Mouse (Mus musculus): Measurements from ENCODE around the gene Diaph2.
"Not testable (repeated sequence)": the region's sequence is repeated elsewhere in the genome, so short reads cannot be mapped to it uniquely, and the experiment has no call there.

The Diaph2 gene

GRCm38 (mm10) chrX:129833887-129834286 lies 84.3 kb downstream of the Diaph2 start:
- DNase-seq: no peak

GRCm38 (mm10) chrX:129884465-129884864 lies 134.9 kb downstream of the Diaph2 start:
- DNase-seq: peak; percentile 61

- DNase-seq: no peak
These were observed 176.3 kb downstream of the Diaph2 start for GRCm38 (mm10) chrX:129925806-129926205.

GRCm38 (mm10) chrX:129974816-129975215 lies 225.3 kb downstream of the Diaph2 start:
- no peak for DNase-seq

- no peak for DNase-seq
These were observed 258.7 kb downstream of the Diaph2 start for GRCm38 (mm10) chrX:130008210-130008609.

- DNase-seq: no peak
These were observed 270.2 kb downstream of the Diaph2 start for GRCm38 (mm10) chrX:130019735-130020134.

- DNase-seq: no peak
These were observed 295.0 kb downstream of the Diaph2 start for GRCm38 (mm10) chrX:130044525-130044924.

- DNase-seq: no peak
These were observed 399.7 kb downstream of the Diaph2 start for GRCm38 (mm10) chrX:130149216-130149615.

- DNase-seq: no peak
These were observed 402.6 kb downstream of the Diaph2 start for GRCm38 (mm10) chrX:130152164-130152563.

- no peak for DNase-seq
These were observed 423.6 kb downstream of the Diaph2 start for GRCm38 (mm10) chrX:130173126-130173525.

GRCm38 (mm10) chrX:130187891-130188290 lies 438.3 kb downstream of the Diaph2 start:
- DNase-seq: no peak

GRCm38 (mm10) chrX:130188449-130188848 lies 438.9 kb downstream of the Diaph2 start:
- DNase-seq: no peak

GRCm38 (mm10) chrX:130189250-130189649 lies 439.7 kb downstream of the Diaph2 start:
- no peak for DNase-seq

- DNase-seq: not testable (repeated sequence)
These were observed 447.9 kb downstream of the Diaph2 start for GRCm38 (mm10) chrX:130197412-130197811.

GRCm38 (mm10) chrX:130205243-130205642 lies 455.7 kb downstream of the Diaph2 start:
- DNase-seq: no peak

- no peak for DNase-seq
These were observed 462.7 kb downstream of the Diaph2 start for GRCm38 (mm10) chrX:130212227-130212626.

GRCm38 (mm10) chrX:130212759-130213158 lies 463.2 kb downstream of the Diaph2 start:
- DNase-seq: no peak

- no peak for DNase-seq
These were observed 480.5 kb downstream of the Diaph2 start for GRCm38 (mm10) chrX:130230045-130230444.

GRCm38 (mm10) chrX:130235167-130235566 lies 485.6 kb downstream of the Diaph2 start:
- no peak for DNase-seq

GRCm38 (mm10) chrX:130246652-130247051 lies 497.1 kb downstream of the Diaph2 start:
- DNase-seq: no peak

- no peak for DNase-seq
These were observed 504.1 kb downstream of the Diaph2 start for GRCm38 (mm10) chrX:130253664-130254063.

- no peak for DNase-seq
These were observed 516.2 kb downstream of the Diaph2 start for GRCm38 (mm10) chrX:130265707-130266106.

- no peak for DNase-seq
These were observed 529.6 kb downstream of the Diaph2 start for GRCm38 (mm10) chrX:130279144-130279543.

- DNase-seq: no peak
These were observed 531.9 kb downstream of the Diaph2 start for GRCm38 (mm10) chrX:130281484-130281883.

- DNase-seq: no peak
These were observed 537.5 kb downstream of the Diaph2 start for GRCm38 (mm10) chrX:130287032-130287431.

- DNase-seq: no peak
These were observed 540.2 kb downstream of the Diaph2 start for GRCm38 (mm10) chrX:130289775-130290174.
